Mouse (Mus musculus): ENCODE results near the gene Got2. TPM values are rescaled to one million over a fixed set of nuclear protein-coding genes. Genes with fewer than 3 reads are reported as not detected.
A peak's percentile ranks its signal among the peaks of the same experiment; 100 is the strongest.
"Not testable (repeated sequence)": the region's sequence is repeated elsewhere in the genome, so short reads cannot be mapped to it uniquely, and the experiment has no call there.

The Got2 gene
- polyA plus RNA-seq, 1 experiment from 2014 or later: 84.6 TPM

GRCm38 (mm10) chr8:95881576-95881975, 6.8 kb downstream of the Got2 start:
- H3K4me1 ChIP-seq (ENCODE audit: control insufficient read depth, insufficient read depth, low read length): peaks cover 6% of the 10 kb centered on the region
- no peak for DNase-seq
- 92% methylated on average over 3 of the region's 3 CpGs for WGBS
- no peak overlapping the region for H3K27ac ChIP-seq (replicated peaks; ENCODE audit: low read depth, low read length)
- H3K4me2 ChIP-seq (ENCODE audit: low read length): no peak overlapping the region
- no peaks in the 10 kb centered on the region for H3K9me3 ChIP-seq (ENCODE audit: control insufficient read depth, low read length)
- no peaks in the 10 kb centered on the region for H3K27me3 ChIP-seq (ENCODE audit: control insufficient read depth, insufficient read depth, low read length)
- H3K9ac ChIP-seq (replicated peaks; ENCODE audit: low read length): no peak overlapping the region
- H3K36me3 ChIP-seq (ENCODE audit: control insufficient read depth, insufficient read depth, low read length): peaks cover 5% of the 10 kb centered on the region
- H3K4me3 ChIP-seq (replicated peaks; ENCODE audit: low read depth, low read length): no peak overlapping the region
- ATAC-seq (ENCODE audit: low FRiP score, low TSS enrichment): no peak

- no peak for DNase-seq
- Histone ChIP-seq H3K4me1 (ENCODE audit: control insufficient read depth, insufficient read depth, low read length) (0 out of 2 replicates have a peak, but pooled peaks cover 3% of the 10 kb centered on the region), H3K27ac (replicated peaks; ENCODE audit: low read depth, low read length) (no peak overlapping the region), H3K9ac (replicated peaks; ENCODE audit: low read length) (no peak overlapping the region), H3K9me3 (ENCODE audit: control insufficient read depth, low read length) (no peaks in the 10 kb centered on the region), H3K36me3 (ENCODE audit: control insufficient read depth, insufficient read depth, low read length) (peaks cover 20% of the 10 kb centered on the region), H3K27me3 (ENCODE audit: control insufficient read depth, insufficient read depth, low read length) (no peaks in the 10 kb centered on the region), H3K4me2 (ENCODE audit: low read length) (no peak overlapping the region), H3K4me3 (replicated peaks; ENCODE audit: low read depth, low read length) (no peak overlapping the region)
- no peak for ATAC-seq (ENCODE audit: low FRiP score, low TSS enrichment)
- WGBS: 95% methylated on average over 4 of the region's 4 CpGs
These were observed 8.5 kb downstream of the Got2 start for GRCm38 (mm10) chr8:95879823-95880222.

GRCm38 (mm10) chr8:95878176-95878962, 10.0 kb downstream of the Got2 start:
- no peaks in the 10 kb centered on the region for H3K27me3 ChIP-seq (ENCODE audit: control insufficient read depth, insufficient read depth, low read length)
- WGBS: 29% methylated on average over 12 of the region's 12 CpGs
- H3K4me3 ChIP-seq (replicated peaks; ENCODE audit: low read depth, low read length): peak overlapping the region; percentile 19; the same call in 1 of the 2 replicates
- peaks cover 35% of the 10 kb centered on the region for H3K36me3 ChIP-seq (ENCODE audit: control insufficient read depth, insufficient read depth, low read length)
- H3K4me2 ChIP-seq (ENCODE audit: low read length): peak overlapping the region; percentile 48
- peak; percentile 87 for DNase-seq
- 0 out of 2 replicates have a peak, but pooled peaks cover 3% of the 10 kb centered on the region for H3K4me1 ChIP-seq (ENCODE audit: control insufficient read depth, insufficient read depth, low read length)
- H3K9ac ChIP-seq (replicated peaks; ENCODE audit: low read length): 0 out of 2 replicates have a peak overlapping the region, but pooled peaks have one; percentile 29
- peak overlapping the region; percentile 78 for H3K27ac ChIP-seq (replicated peaks; ENCODE audit: low read depth, low read length)
- peak; percentile 55 for ATAC-seq (ENCODE audit: low FRiP score, low TSS enrichment)
- no peaks in the 10 kb centered on the region for H3K9me3 ChIP-seq (ENCODE audit: control insufficient read depth, low read length)

- H3K9me3 ChIP-seq (ENCODE audit: control insufficient read depth, low read length): no peaks in the 10 kb centered on the region
- ATAC-seq (ENCODE audit: low FRiP score, low TSS enrichment): no peak
- H3K4me1 ChIP-seq (ENCODE audit: control insufficient read depth, insufficient read depth, low read length): 0 out of 2 replicates have a peak, but pooled peaks cover 3% of the 10 kb centered on the region
- no peak for DNase-seq
- H3K4me2 ChIP-seq (ENCODE audit: low read length): no peak overlapping the region
- H3K36me3 ChIP-seq (ENCODE audit: control insufficient read depth, insufficient read depth, low read length): peaks cover 65% of the 10 kb centered on the region
- H3K27ac ChIP-seq (replicated peaks; ENCODE audit: low read depth, low read length): no peak overlapping the region
- 96% methylated on average over 7 of the region's 7 CpGs for WGBS
- no peak overlapping the region for H3K9ac ChIP-seq (replicated peaks; ENCODE audit: low read length)
- H3K4me3 ChIP-seq (replicated peaks; ENCODE audit: low read depth, low read length): no peak overlapping the region
- no peaks in the 10 kb centered on the region for H3K27me3 ChIP-seq (ENCODE audit: control insufficient read depth, insufficient read depth, low read length)
These were observed 13.1 kb downstream of the Got2 start for GRCm38 (mm10) chr8:95875270-95875669.

GRCm38 (mm10) chr8:95871690-95872089, 16.7 kb downstream of the Got2 start:
- Histone ChIP-seq H3K27me3 (ENCODE audit: control insufficient read depth, insufficient read depth, low read length) (no peaks in the 10 kb centered on the region), H3K9ac (replicated peaks; ENCODE audit: low read length) (no peak overlapping the region), H3K27ac (replicated peaks; ENCODE audit: low read depth, low read length) (no peak overlapping the region), H3K4me1 (ENCODE audit: control insufficient read depth, insufficient read depth, low read length) (no peaks in the 10 kb centered on the region), H3K4me3 (replicated peaks; ENCODE audit: low read depth, low read length) (no peak overlapping the region), H3K36me3 (ENCODE audit: control insufficient read depth, insufficient read depth, low read length) (peaks cover 96% of the 10 kb centered on the region), H3K9me3 (ENCODE audit: control insufficient read depth, low read length) (no peaks in the 10 kb centered on the region), H3K4me2 (ENCODE audit: low read length) (no peak overlapping the region)
- DNase-seq (no peak), ATAC-seq (ENCODE audit: low FRiP score, low TSS enrichment) (no peak)
- 92% methylated on average over 16 of the region's 16 CpGs for WGBS

GRCm38 (mm10) chr8:95864851-95865250, 23.5 kb downstream of the Got2 start:
- not testable (repeated sequence) for H3K27ac ChIP-seq (replicated peaks; ENCODE audit: low read depth, low read length); H3K9me3 ChIP-seq (ENCODE audit: control insufficient read depth, low read length); H3K27me3 ChIP-seq (ENCODE audit: control insufficient read depth, insufficient read depth, low read length); ATAC-seq (ENCODE audit: low FRiP score, low TSS enrichment); H3K4me2 ChIP-seq (ENCODE audit: low read length); H3K9ac ChIP-seq (replicated peaks; ENCODE audit: low read length); DNase-seq; H3K4me3 ChIP-seq (replicated peaks; ENCODE audit: low read depth, low read length); H3K4me1 ChIP-seq (ENCODE audit: control insufficient read depth, insufficient read depth, low read length)
- WGBS: 98% methylated on average over 17 of the region's 18 CpGs
- H3K36me3 ChIP-seq (ENCODE audit: control insufficient read depth, insufficient read depth, low read length): peaks cover 47% of the 10 kb centered on the region

- DNase-seq; H3K9ac ChIP-seq (replicated peaks; ENCODE audit: low read length); H3K27me3 ChIP-seq (ENCODE audit: control insufficient read depth, insufficient read depth, low read length); H3K27ac ChIP-seq (replicated peaks; ENCODE audit: low read depth, low read length); H3K4me3 ChIP-seq (replicated peaks; ENCODE audit: low read depth, low read length); ATAC-seq (ENCODE audit: low FRiP score, low TSS enrichment); H3K4me2 ChIP-seq (ENCODE audit: low read length); H3K4me1 ChIP-seq (ENCODE audit: control insufficient read depth, insufficient read depth, low read length); H3K9me3 ChIP-seq (ENCODE audit: control insufficient read depth, low read length): not testable (repeated sequence)
- peaks cover 38% of the 10 kb centered on the region for H3K36me3 ChIP-seq (ENCODE audit: control insufficient read depth, insufficient read depth, low read length)
- WGBS: 91% methylated on average over 10 of the region's 11 CpGs
These were observed 24.4 kb downstream of the Got2 start for GRCm38 (mm10) chr8:95863761-95864440.

GRCm38 (mm10) chr8:95854174-95854573, 34.2 kb downstream of the Got2 start:
- Histone ChIP-seq H3K9ac (replicated peaks; ENCODE audit: low read length) (no peak overlapping the region), H3K9me3 (ENCODE audit: control insufficient read depth, low read length) (no peaks in the 10 kb centered on the region), H3K4me1 (ENCODE audit: control insufficient read depth, insufficient read depth, low read length) (peaks cover 8% of the 10 kb centered on the region), H3K27ac (replicated peaks; ENCODE audit: low read depth, low read length) (no peak overlapping the region), H3K36me3 (ENCODE audit: control insufficient read depth, insufficient read depth, low read length) (no peaks in the 10 kb centered on the region), H3K4me3 (replicated peaks; ENCODE audit: low read depth, low read length) (no peak overlapping the region), H3K27me3 (ENCODE audit: control insufficient read depth, insufficient read depth, low read length) (no peaks in the 10 kb centered on the region), H3K4me2 (ENCODE audit: low read length) (no peak overlapping the region)
- ATAC-seq (ENCODE audit: low FRiP score, low TSS enrichment) (no peak), DNase-seq (no peak)
- 88% methylated on average over 6 of the region's 6 CpGs for WGBS

All from midbrain, embryonic 14.5 days (tissue).